ENCODE assay signal across 17 mouse cellular contexts in genomic region chr4:99222221-99222620, GRCm38 (mm10). TPM values are rescaled to one million over a fixed set of nuclear protein-coding genes. Genes with fewer than 3 reads are reported as not detected.
DNase-seq lines count a peak whose midpoint lies in the region.
"Had no signal": no experiment of that assay in that cellular context is flagged by ENCODE, and none has a peak within 500 bp of the region (broad histone marks: within the 10 kb centered on the region; RNA-seq: fewer than 3 reads in every experiment).

No protein-coding gene starts in this region.

- peak; percentile 29 for DNase-seq in heart, adult 11 months
- no peak for DNase-seq in heart, postnatal 25 days (ENCODE audit: low spot score)
- peak; percentile 54 for DNase-seq in ES-CJ7 (ENCODE audit: low read depth, low spot score)
- peak; percentile 71 for DNase-seq in ZHBTc4 (ENCODE audit: low read depth, low spot score)
- no peak for DNase-seq in lung, postnatal 36 days
- DNase-seq in cerebellum, adult 9-11 months, result no peak
- DNase-seq: adrenal gland, adult 2 months; adrenal gland, postnatal 10 days; adrenal gland, postnatal 25 days; B cell, adult 2 months; cerebellum, adult 11-12 months; cerebellum, adult 2 months; cerebellum, adult 9-10 months; cerebellum, postnatal 14 days; cerebellum, postnatal 36 days; embryo, embryonic 11 days had no signal

- intact Hi-C loops in heart, postnatal 25 days (cut with DNase I), result no loop called here

RNA-seq across cellular contexts. Expression of gene Atg4c, which starts 28.5 kb away (rescaled TPM):
- total RNA-seq in heart, postnatal 25 days (2021), result 1 to 10 TPM; 3.7 to 4.7 TPM
- total RNA-seq: CH12.LX had no signal

Comparison
In these comparisons a context has a peak if more than half of its experiments do, and no peak if none do; other contexts are left out.
1. DNase-seq: peak in heart, adult 11 months (single experiment), ES-CJ7 (single experiment) and ZHBTc4 (single experiment); none in heart, postnatal 25 days (single experiment), lung, postnatal 36 days (single experiment) and cerebellum, adult 9-11 months (single experiment).